Mouse (Mus musculus): ENCODE data around the gene Fam76a. TPM values are rescaled to one million over a fixed set of nuclear protein-coding genes. Genes with fewer than 3 reads are reported as not detected.

Fam76a gene
- polyA plus RNA-seq, 1 experiment from 2014 or later = 32.1 TPM

GRCm38 (mm10) chr4:132873481-132874362, 48.6 kb downstream of the Fam76a start:
- H3K9ac ChIP-seq (replicated peaks) = no peak overlapping the region
- no peaks in the 10 kb centered on the region for H3K9me3 ChIP-seq
- peaks cover 37% of the 10 kb centered on the region for H3K36me3 ChIP-seq
- no peaks in the 10 kb centered on the region for H3K27me3 ChIP-seq
- no peak overlapping the region for H3K4me2 ChIP-seq (replicated peaks)
- no peak overlapping the region for H3K4me3 ChIP-seq
- H3K4me1 ChIP-seq = no peaks in the 10 kb centered on the region
- H3K27ac ChIP-seq (replicated peaks) = no peak overlapping the region
- no peak for ATAC-seq (ENCODE audit: low FRiP score, low read depth)
- WGBS = 92% methylated on average over 11 of the region's 11 CpGs

- no peak for ATAC-seq (ENCODE audit: low FRiP score, low read depth)
- H3K36me3 ChIP-seq = peaks cover 63% of the 10 kb centered on the region
- no peaks in the 10 kb centered on the region for H3K4me1 ChIP-seq
- whole genome bisulfite sequencing = 91% methylated on average over 3 of the region's 3 CpGs
- H3K9ac ChIP-seq (replicated peaks) = no peak overlapping the region
- no peak overlapping the region for H3K27ac ChIP-seq (replicated peaks)
- H3K4me2 ChIP-seq (replicated peaks) = no peak overlapping the region
- H3K9me3 ChIP-seq = no peaks in the 10 kb centered on the region
- no peak overlapping the region for H3K4me3 ChIP-seq
- no peaks in the 10 kb centered on the region for H3K27me3 ChIP-seq
Observed at GRCm38 (mm10) chr4:132871116-132871515, 51.2 kb downstream of the Fam76a start.

GRCm38 (mm10) chr4:132864856-132865255, 57.5 kb downstream of the Fam76a start:
- H3K4me2 ChIP-seq (replicated peaks) = no peak overlapping the region
- no peaks in the 10 kb centered on the region for H3K9me3 ChIP-seq
- 93% methylated on average over 2 of the region's 2 CpGs for WGBS
- no peak for ATAC-seq (ENCODE audit: low FRiP score, low read depth)
- H3K36me3 ChIP-seq = peaks cover 77% of the 10 kb centered on the region
- H3K27me3 ChIP-seq = no peaks in the 10 kb centered on the region
- H3K9ac ChIP-seq (replicated peaks) = no peak overlapping the region
- H3K27ac ChIP-seq (replicated peaks) = no peak overlapping the region
- H3K4me1 ChIP-seq = no peaks in the 10 kb centered on the region
- no peak overlapping the region for H3K4me3 ChIP-seq

GRCm38 (mm10) chr4:132863012-132863411, 59.3 kb downstream of the Fam76a start:
- no peaks in the 10 kb centered on the region for H3K4me1 ChIP-seq
- H3K27ac ChIP-seq (replicated peaks) = no peak overlapping the region
- no peak overlapping the region for H3K4me3 ChIP-seq
- 92% methylated on average over 13 of the region's 13 CpGs for whole genome bisulfite sequencing
- H3K9me3 ChIP-seq = no peaks in the 10 kb centered on the region
- H3K9ac ChIP-seq (replicated peaks) = no peak overlapping the region
- H3K4me2 ChIP-seq (replicated peaks) = no peak overlapping the region
- H3K27me3 ChIP-seq = no peaks in the 10 kb centered on the region
- ATAC-seq (ENCODE audit: low FRiP score, low read depth) = no peak
- H3K36me3 ChIP-seq = peaks cover 75% of the 10 kb centered on the region

GRCm38 (mm10) chr4:132860880-132861279, 61.5 kb downstream of the Fam76a start:
- Histone ChIP-seq H3K4me3 (no peak overlapping the region), H3K36me3 (peaks cover 75% of the 10 kb centered on the region), H3K9ac (replicated peaks) (no peak overlapping the region), H3K27ac (replicated peaks) (no peak overlapping the region), H3K4me2 (replicated peaks) (no peak overlapping the region), H3K4me1 (no peaks in the 10 kb centered on the region), H3K27me3 (no peaks in the 10 kb centered on the region), H3K9me3 (no peaks in the 10 kb centered on the region)
- no peak for ATAC-seq (ENCODE audit: low FRiP score, low read depth)
- WGBS = 97% methylated on average over 1 of the region's 1 CpGs

Other genes starting within 250 kb of the Fam76a start
- gene Xkr8, start 190.0 kb downstream of the Fam76a start, polyA plus RNA-seq (2016; fragmentation: Nextera tagmentation; extraction: Ambion mirVana) = 3.6 and 5.5 TPM in 2 replicates
- 1.1 and 1.7 TPM in 2 replicates for gene Smpdl3b, start 165.3 kb downstream of the Fam76a start, polyA plus RNA-seq (2016; fragmentation: Nextera tagmentation; extraction: Ambion mirVana)
- 111 and 123 TPM in 2 replicates for gene Rpa2, start 154.2 kb downstream of the Fam76a start, polyA plus RNA-seq (2016; fragmentation: Nextera tagmentation; extraction: Ambion mirVana)
- 1.1 and 1.3 TPM in 2 replicates for gene Themis2, start 126.2 kb downstream of the Fam76a start, polyA plus RNA-seq (2016; fragmentation: Nextera tagmentation; extraction: Ambion mirVana)
- 59.8 and 67.1 TPM in 2 replicates for gene Ppp1r8, start 79.4 kb downstream of the Fam76a start, polyA plus RNA-seq (2016; fragmentation: Nextera tagmentation; extraction: Ambion mirVana)
- gene Stx12, start 38.0 kb downstream of the Fam76a start, polyA plus RNA-seq (2016; fragmentation: Nextera tagmentation; extraction: Ambion mirVana) = 99.1 and 99.2 TPM in 2 replicates
- 0.08 and 0.12 TPM in 2 replicates for gene Fgr, start 51.5 kb upstream of the Fam76a start, polyA plus RNA-seq (2016; fragmentation: Nextera tagmentation; extraction: Ambion mirVana)
- gene Ahdc1, start 88.7 kb upstream of the Fam76a start, polyA plus RNA-seq (2016; fragmentation: Nextera tagmentation; extraction: Ambion mirVana) = 8.9 and 9.1 TPM in 2 replicates
- 43.5 and 50.0 TPM in 2 replicates for gene Wasf2, start 207.9 kb upstream of the Fam76a start, polyA plus RNA-seq (2016; fragmentation: Nextera tagmentation; extraction: Ambion mirVana)